Mouse (Mus musculus): ENCODE data around the gene Tmc2.

Gene Tmc2

GRCm38 (mm10) chr2:130194894-130195293 lies at the start of gene Tmc2:
Gene Tmc2, plus strand, starts transcription at chr2:130195194.
- DNase-seq (ENCODE audit: low spot score in 2 of 2) = no peak

GRCm38 (mm10) chr2:130146089-130146668 lies 48.8 kb upstream of the Tmc2 start:
- DNase-seq (ENCODE audit: low spot score in 2 of 2) = no peak

GRCm38 (mm10) chr2:130155171-130155570 lies 39.8 kb upstream of the Tmc2 start:
- no peak for DNase-seq (ENCODE audit: low spot score in 2 of 2)

GRCm38 (mm10) chr2:130155851-130156250 lies 39.1 kb upstream of the Tmc2 start:
- DNase-seq (ENCODE audit: low spot score in 2 of 2) = no peak

GRCm38 (mm10) chr2:130157231-130158087 lies 37.5 kb upstream of the Tmc2 start:
- no peak for DNase-seq (ENCODE audit: low spot score in 2 of 2)

- DNase-seq (ENCODE audit: low spot score in 2 of 2) = no peak
Observed at GRCm38 (mm10) chr2:130158088-130158437, 36.9 kb upstream of the Tmc2 start.

GRCm38 (mm10) chr2:130162701-130163100 lies 32.3 kb upstream of the Tmc2 start:
- DNase-seq (ENCODE audit: low spot score in 2 of 2) = no peak

- DNase-seq (ENCODE audit: low spot score in 2 of 2) = peak in 1 of 2 experiments; percentile 34
Observed at GRCm38 (mm10) chr2:130166311-130167214, 28.4 kb upstream of the Tmc2 start.

- peak in 1 of 2 experiments; percentile 75 for DNase-seq (ENCODE audit: low spot score in 2 of 2)
Observed at GRCm38 (mm10) chr2:130167861-130168260, 27.1 kb upstream of the Tmc2 start.

- DNase-seq (ENCODE audit: low spot score in 2 of 2) = no peak
Observed at GRCm38 (mm10) chr2:130171674-130172073, 23.3 kb upstream of the Tmc2 start.

GRCm38 (mm10) chr2:130176820-130177219 lies 18.2 kb upstream of the Tmc2 start:
- no peak for DNase-seq (ENCODE audit: low spot score in 2 of 2)

- DNase-seq (ENCODE audit: low spot score in 2 of 2) = peak in 1 of 2 experiments; percentile 23
Observed at GRCm38 (mm10) chr2:130178381-130178705, 16.7 kb upstream of the Tmc2 start.

GRCm38 (mm10) chr2:130178706-130179506 lies 16.1 kb upstream of the Tmc2 start, which contains the start of gene Snrpb:
Gene Snrpb, minus strand, starts transcription at chr2:130179403.
- DNase-seq (ENCODE audit: low spot score in 2 of 2) = peak; percentile 47 to 87

- no peak for DNase-seq (ENCODE audit: low spot score in 2 of 2)
Observed at GRCm38 (mm10) chr2:130179507-130180019, 15.4 kb upstream of the Tmc2 start.

GRCm38 (mm10) chr2:130188391-130188790 lies 6.6 kb upstream of the Tmc2 start:
- no peak for DNase-seq (ENCODE audit: low spot score in 2 of 2)

- no peak for DNase-seq (ENCODE audit: low spot score in 2 of 2)
Observed at GRCm38 (mm10) chr2:130200961-130201360, 6.0 kb downstream of the Tmc2 start.

GRCm38 (mm10) chr2:130207376-130207775 lies 12.4 kb downstream of the Tmc2 start:
- no peak for DNase-seq (ENCODE audit: low spot score in 2 of 2)

GRCm38 (mm10) chr2:130207996-130208395 lies 13.0 kb downstream of the Tmc2 start:
- no peak for DNase-seq (ENCODE audit: low spot score in 2 of 2)

- no peak for DNase-seq (ENCODE audit: low spot score in 2 of 2)
Observed at GRCm38 (mm10) chr2:130209636-130210035, 14.6 kb downstream of the Tmc2 start.

- peak in 1 of 2 experiments; percentile 25 for DNase-seq (ENCODE audit: low spot score in 2 of 2)
Observed at GRCm38 (mm10) chr2:130211581-130211980, 16.6 kb downstream of the Tmc2 start.

GRCm38 (mm10) chr2:130246912-130247311 lies 51.9 kb downstream of the Tmc2 start:
- DNase-seq (ENCODE audit: low spot score in 2 of 2) = peak in 1 of 2 experiments; percentile 26
